Mouse (Mus musculus): ENCODE measurements around the gene Ppp1r13l. TPM values are rescaled to one million over a fixed set of nuclear protein-coding genes. Genes with fewer than 3 reads are reported as not detected.

The Ppp1r13l gene
- polyA plus RNA-seq, 1 experiment from 2014 or later: 2.3 TPM

DNA sequence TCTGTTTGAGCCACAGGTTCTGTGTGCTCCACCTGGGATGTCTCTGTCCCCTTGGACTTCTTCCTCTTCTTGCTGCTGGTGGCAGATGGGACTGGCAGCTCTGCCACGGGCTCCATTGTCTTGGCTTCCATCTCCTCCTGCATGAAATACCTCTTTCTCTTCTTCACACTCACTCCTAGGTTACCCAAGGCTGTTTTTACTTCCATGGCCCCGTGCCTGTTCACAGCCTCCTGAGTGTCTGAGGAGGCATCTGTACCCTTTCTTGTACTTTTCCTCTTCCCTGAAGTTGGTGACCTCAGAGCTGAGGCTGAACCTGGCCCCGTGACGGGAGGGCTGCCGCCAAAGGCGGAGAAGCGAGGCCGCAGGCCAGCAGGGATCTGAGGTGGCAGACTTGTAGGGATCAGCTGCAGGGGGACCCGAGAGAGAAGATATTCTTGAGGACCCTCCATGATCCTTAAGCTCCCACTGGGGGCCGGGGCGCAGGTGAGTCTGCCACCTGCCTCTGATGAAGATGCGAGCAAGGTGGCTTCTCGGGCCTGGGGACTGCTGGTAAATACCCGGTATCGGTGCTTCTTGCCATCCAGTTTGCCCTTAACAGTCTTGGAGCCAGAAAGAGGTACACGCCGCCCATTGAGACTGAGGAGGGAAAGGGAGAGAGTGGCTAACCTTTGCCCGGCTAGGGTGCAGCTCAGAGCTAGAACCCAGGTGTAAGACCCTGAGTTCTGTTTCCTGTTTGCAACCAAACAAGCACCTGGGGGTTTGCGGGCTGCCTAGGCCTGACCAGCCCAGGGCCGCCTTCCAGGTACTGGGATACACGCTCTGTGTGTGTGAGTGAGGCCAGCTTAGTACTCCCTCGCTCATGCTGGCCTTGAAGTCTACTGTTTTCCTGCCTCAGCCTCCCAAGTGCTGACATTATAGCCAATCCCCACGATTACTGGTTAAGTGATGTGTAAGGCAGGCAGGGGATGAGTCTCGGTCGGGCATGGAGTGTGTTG, 1.9 kb upstream of the Ppp1r13l start:
- Histone ChIP-seq H3K36me3 (peaks cover 41% of the 10 kb centered on the region), H3K9ac (replicated peaks) (peak overlapping the region; percentile 39; the same call in 1 of the 2 replicates), H3K27ac (no peak overlapping the region), H3K4me1 (replicated peaks) (peaks cover 40% of the 10 kb centered on the region), H3K27me3 (0 out of 2 replicates have a peak, but pooled peaks cover 9% of the 10 kb centered on the region), H3K9me3 (no peaks in the 10 kb centered on the region), H3K4me2 (replicated peaks) (peak overlapping the region; percentile 98), H3K4me3 (replicated peaks) (peak overlapping the region; percentile 74; the same call in 1 of the 2 replicates)
- WGBS: 92% methylated on average over 25 of the region's 25 CpGs
- ATAC-seq: no peak

DNA sequence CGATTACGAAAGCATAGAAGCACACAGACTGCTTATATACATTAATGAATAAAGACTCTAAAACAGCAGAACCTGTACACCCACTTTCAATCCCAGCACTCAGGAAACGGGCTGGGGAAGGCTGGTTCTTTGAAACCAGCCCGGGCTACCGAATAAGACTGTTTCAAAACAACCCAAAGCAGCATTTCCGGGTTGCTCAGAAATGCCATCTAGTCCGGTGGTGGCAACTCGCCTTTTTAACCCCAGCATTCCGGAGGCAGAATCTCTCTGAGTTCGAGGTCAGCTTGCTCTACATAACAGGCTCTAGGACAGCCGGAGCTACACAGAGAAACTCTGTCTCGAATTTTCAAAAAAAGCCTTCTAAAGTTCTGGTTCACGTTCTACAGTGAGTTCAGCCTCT, 915 bp upstream of the Ppp1r13l start:
- Histone ChIP-seq H3K27me3 (peaks cover 11% of the 10 kb centered on the region; the same call in 1 of the 2 replicates), H3K4me2 (replicated peaks) (peak overlapping the region; percentile 98), H3K9ac (replicated peaks) (peak overlapping the region; percentile 76), H3K4me1 (replicated peaks) (peaks cover 41% of the 10 kb centered on the region), H3K9me3 (no peaks in the 10 kb centered on the region), H3K27ac (no peak overlapping the region), H3K36me3 (peaks cover 31% of the 10 kb centered on the region), H3K4me3 (replicated peaks) (peak overlapping the region; percentile 74)
- WGBS: 25% methylated on average over 13 of the region's 13 CpGs
- ATAC-seq: no peak

DNA sequence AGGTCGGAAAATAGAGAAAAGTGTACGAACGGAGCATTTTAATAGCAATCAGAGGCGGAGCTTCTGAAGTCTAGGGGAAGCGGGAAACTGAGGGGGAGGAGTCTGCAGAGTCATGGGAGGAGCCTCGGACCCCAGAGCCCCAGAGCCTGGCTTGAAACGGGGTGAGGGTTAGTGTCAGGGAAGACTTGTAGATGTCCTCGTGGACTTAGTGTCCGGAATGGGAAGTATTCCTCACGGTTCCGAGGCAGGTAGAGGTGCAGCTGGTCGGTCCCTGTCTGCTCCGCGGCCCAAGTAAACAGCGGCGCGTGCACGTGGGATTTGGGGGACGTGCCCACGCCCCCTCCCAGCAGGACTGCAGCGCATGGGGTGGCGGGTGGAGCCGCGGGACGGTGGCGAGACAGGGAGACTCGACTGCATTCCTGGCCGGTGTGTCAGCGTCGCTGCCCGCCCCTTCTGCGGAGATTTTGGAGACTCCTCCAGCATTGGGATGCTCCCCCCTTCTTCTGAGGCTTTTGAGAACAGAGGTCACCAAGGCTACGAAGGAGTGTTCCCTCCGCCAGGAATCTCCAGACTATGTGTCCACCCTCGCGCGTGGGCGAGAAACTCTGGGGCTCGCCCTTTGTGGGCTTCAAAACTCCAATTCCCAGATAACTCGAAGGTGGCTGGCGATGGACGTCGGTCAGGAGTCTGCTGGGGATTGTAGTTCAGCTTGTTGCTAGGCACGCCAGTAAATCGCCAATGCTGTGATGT, 518 bp downstream of the Ppp1r13l start:
- H3K27ac ChIP-seq: no peak overlapping the region; the same call in 1 of the 2 replicates
- no peaks in the 10 kb centered on the region for H3K9me3 ChIP-seq
- peaks cover 11% of the 10 kb centered on the region; the same call in 1 of the 2 replicates for H3K27me3 ChIP-seq
- H3K4me1 ChIP-seq (replicated peaks): peaks cover 41% of the 10 kb centered on the region
- H3K4me2 ChIP-seq (replicated peaks): peak overlapping the region; percentile 98
- H3K36me3 ChIP-seq: peaks cover 18% of the 10 kb centered on the region
- ATAC-seq: peak; percentile 43
- under 1% methylated on average over 45 of the region's 45 CpGs for WGBS
- H3K9ac ChIP-seq (replicated peaks): peak overlapping the region; percentile 76
- H3K4me3 ChIP-seq (replicated peaks): peak overlapping the region; percentile 74

DNA sequence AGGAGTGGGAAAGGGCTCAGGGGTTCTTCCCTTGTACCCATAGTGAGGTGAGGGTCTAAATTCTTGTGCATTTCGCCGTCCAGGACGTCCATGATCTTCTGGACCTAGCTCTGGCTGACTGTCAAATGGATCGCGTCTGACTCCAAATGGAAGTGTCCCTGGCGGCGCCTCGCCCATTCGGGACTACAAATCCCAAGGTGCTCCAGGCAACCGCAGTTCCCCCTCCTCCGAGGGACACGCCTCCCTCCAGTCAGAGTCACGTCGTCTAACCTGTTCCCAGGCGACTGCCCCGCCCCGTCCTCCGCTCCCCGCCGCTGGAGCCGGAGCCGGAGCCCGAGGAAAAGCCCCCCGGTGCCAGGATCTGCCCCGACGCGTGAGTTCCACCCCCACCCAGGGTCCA, 1.4 kb downstream of the Ppp1r13l start:
- Histone ChIP-seq H3K9ac (replicated peaks) (peak overlapping the region; percentile 30), H3K36me3 (peaks cover 12% of the 10 kb centered on the region), H3K27me3 (peaks cover 11% of the 10 kb centered on the region; the same call in 1 of the 2 replicates), H3K9me3 (no peaks in the 10 kb centered on the region), H3K4me1 (replicated peaks) (peaks cover 41% of the 10 kb centered on the region), H3K27ac (no peak overlapping the region), H3K4me3 (replicated peaks) (peak overlapping the region; percentile 74), H3K4me2 (replicated peaks) (peak overlapping the region; percentile 98)
- WGBS: under 1% methylated on average over 27 of the region's 27 CpGs
- peak; percentile 48 for ATAC-seq

DNA sequence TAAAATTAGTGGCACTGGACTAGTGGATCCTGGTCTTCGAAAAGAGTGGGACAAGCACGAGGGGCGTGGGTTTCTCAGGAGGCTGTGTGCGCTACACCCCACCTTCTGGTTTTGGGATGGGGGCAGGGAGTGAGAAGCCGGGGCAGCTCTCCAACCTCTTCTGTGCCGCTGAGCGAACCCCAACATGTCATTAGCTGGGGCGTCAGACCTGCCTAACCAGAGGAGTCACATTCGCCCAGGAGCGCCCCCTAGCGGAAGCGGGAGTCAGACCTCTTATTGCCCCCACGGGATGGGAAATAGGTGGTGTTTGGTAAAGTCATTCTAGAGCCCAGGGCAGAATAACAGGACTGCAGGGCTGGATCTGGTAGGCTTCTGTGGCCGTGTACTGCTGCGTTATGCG, 2.2 kb downstream of the Ppp1r13l start:
- H3K9me3 ChIP-seq: no peaks in the 10 kb centered on the region
- 15% methylated on average over 16 of the region's 16 CpGs for WGBS
- peak overlapping the region; percentile 74 for H3K4me3 ChIP-seq (replicated peaks)
- ATAC-seq: no peak
- H3K27ac ChIP-seq: peak overlapping the region; percentile 35; the same call in 1 of the 2 replicates
- peaks cover 11% of the 10 kb centered on the region; the same call in 1 of the 2 replicates for H3K27me3 ChIP-seq
- peak overlapping the region; percentile 98 for H3K4me2 ChIP-seq (replicated peaks)
- H3K4me1 ChIP-seq (replicated peaks): peaks cover 41% of the 10 kb centered on the region
- peaks cover 5% of the 10 kb centered on the region; the same call in 1 of the 2 replicates for H3K36me3 ChIP-seq
- H3K9ac ChIP-seq (replicated peaks): peak overlapping the region; percentile 30; the same call in 1 of the 2 replicates

DNA sequence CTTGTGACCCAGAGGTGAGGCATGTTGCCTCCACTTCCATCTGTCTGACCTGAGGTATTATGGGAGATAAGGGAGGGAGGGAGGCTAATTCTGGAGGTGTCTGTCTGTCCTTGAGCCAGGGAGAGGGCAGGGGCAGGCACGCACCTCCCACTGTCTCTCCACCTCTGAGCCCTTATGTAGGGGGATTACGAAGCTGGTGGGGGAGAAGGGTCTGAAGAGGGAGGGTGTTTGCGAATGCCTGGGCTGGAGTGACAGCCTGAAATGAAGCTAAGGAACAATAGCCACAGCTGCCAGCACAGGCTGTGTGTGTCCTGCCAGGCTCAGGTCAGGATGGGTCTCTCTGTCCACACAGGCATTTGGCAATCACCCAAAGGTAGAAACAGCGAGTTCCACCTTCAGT, 2.7 kb downstream of the Ppp1r13l start:
- H3K4me2 ChIP-seq (replicated peaks): peak overlapping the region; percentile 98
- H3K9ac ChIP-seq (replicated peaks): peak overlapping the region; percentile 2; the same call in 1 of the 2 replicates
- peak overlapping the region; percentile 35; the same call in 1 of the 2 replicates for H3K27ac ChIP-seq
- H3K9me3 ChIP-seq: no peaks in the 10 kb centered on the region
- ATAC-seq: no peak
- H3K27me3 ChIP-seq: peaks cover 11% of the 10 kb centered on the region; the same call in 1 of the 2 replicates
- H3K4me1 ChIP-seq (replicated peaks): peaks cover 41% of the 10 kb centered on the region
- H3K36me3 ChIP-seq: peaks cover under 1% of the 10 kb centered on the region; the same call in 1 of the 2 replicates
- H3K4me3 ChIP-seq (replicated peaks): peak overlapping the region; percentile 74
- 19% methylated on average over 4 of the region's 4 CpGs for WGBS

DNA sequence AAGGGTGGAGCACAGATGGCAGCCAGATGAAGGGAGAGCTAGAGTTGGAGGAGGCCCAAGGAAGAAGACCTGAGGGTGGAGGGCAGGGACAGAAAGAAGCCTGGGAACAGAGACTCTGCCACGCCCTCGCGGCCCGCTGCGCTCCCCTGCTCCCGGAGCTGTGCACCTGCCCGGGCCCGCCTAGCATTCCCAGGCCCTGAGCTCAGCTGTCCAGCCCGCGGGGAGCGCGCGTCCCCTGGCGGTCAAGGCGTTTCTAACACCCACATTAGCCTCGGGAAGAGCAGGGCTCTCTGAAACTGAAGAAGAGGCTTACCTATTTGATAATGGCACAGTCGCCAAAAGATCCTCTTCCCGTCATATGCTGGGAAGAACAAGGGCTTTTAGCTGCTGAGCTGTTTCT, 4.3 kb downstream of the Ppp1r13l start:
- Histone ChIP-seq H3K36me3 (no peaks in the 10 kb centered on the region), H3K4me1 (replicated peaks) (peaks cover 31% of the 10 kb centered on the region), H3K4me2 (replicated peaks) (no peak overlapping the region), H3K9ac (replicated peaks) (no peak overlapping the region), H3K4me3 (replicated peaks) (no peak overlapping the region), H3K27me3 (peaks cover 19% of the 10 kb centered on the region), H3K27ac (no peak overlapping the region), H3K9me3 (no peaks in the 10 kb centered on the region)
- no peak for ATAC-seq
- 2% methylated on average over 18 of the region's 18 CpGs for WGBS

DNA sequence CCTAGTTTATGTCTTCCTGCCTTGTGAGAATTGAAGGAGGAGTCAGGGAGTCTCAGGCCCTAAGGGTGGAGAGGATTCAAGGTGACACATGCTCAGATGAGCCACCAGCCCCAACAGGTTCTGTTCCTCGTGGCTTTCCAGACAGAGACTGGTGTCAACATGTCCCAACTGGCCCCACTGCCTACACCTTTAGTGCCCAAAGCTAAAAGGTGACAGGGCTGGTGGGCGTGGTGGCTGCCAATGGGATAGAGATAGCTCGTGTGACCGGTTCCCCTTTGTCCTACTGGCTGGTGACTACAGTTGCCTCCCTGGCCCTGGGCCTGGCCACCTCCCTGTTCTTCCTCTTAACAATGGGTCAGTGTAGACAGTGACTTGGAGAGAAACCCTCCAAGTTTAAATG, 5.8 kb downstream of the Ppp1r13l start:
- Histone ChIP-seq H3K9me3 (no peaks in the 10 kb centered on the region), H3K27ac (no peak overlapping the region), H3K4me1 (replicated peaks) (peaks cover 25% of the 10 kb centered on the region), H3K36me3 (no peaks in the 10 kb centered on the region), H3K27me3 (peaks cover 26% of the 10 kb centered on the region), H3K4me2 (replicated peaks) (no peak overlapping the region), H3K9ac (replicated peaks) (no peak overlapping the region), H3K4me3 (replicated peaks) (no peak overlapping the region)
- ATAC-seq: no peak
- WGBS: 88% methylated on average over 4 of the region's 4 CpGs

DNA sequence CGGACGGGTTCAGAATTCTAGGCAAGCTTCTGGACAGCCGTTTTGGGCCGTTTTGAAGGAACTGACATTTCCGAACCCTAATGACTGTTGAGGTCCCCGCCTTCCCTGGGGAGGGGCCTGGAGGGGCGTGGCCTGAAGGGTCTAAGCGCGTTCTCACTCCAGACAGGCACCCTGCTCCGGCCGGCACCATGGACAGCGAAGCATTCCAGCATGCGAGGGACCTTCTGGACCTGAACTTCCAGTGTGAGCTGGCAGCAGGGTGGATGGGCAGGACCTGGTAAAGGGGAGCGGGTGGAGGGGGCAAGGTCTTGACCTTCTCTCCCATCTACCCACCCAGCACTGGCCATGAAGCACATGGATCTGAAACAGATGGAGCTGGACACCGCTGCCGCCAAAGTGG, 8.8 kb downstream of the Ppp1r13l start:
- Histone ChIP-seq H3K9me3 (no peaks in the 10 kb centered on the region), H3K4me3 (replicated peaks) (no peak overlapping the region), H3K36me3 (no peaks in the 10 kb centered on the region), H3K27me3 (peaks cover 15% of the 10 kb centered on the region), H3K4me1 (replicated peaks) (no peaks in the 10 kb centered on the region), H3K4me2 (replicated peaks) (no peak overlapping the region), H3K9ac (replicated peaks) (no peak overlapping the region), H3K27ac (no peak overlapping the region)
- 23% methylated on average over 16 of the region's 16 CpGs for WGBS
- ATAC-seq: no peak

DNA sequence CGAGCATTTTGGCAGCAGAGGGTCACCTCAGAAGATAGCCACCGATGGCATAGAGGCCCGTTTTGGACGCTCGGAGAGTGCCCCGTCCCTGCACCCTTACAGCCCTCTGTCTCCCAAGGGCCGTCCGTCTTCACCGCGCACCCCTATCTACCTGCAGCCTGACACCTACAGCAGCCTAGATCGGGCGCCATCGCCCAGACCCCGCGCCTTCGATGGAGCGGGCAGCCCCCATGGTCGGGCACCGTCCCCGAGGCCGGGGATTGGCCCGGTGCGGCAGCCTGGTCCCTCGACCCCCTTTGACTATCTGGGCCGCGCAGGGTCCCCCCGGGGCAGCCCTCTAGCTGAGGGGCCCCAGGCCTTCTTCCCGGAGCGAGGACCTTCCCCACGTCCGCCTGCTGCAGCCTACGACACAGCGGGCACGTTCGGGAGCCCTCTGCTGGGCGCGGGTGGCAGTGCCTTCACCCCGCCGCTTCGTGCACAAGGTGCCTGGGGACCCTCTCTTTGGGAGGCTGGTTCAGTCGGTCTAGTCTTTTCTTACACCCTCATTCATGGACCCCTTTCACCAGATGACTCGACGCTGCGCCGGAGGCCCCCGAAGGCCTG, 10.4 kb downstream of the Ppp1r13l start:
- Histone ChIP-seq H3K4me2 (replicated peaks) (peak overlapping the region; percentile 68), H3K27me3 (peaks cover 15% of the 10 kb centered on the region), H3K9me3 (no peaks in the 10 kb centered on the region), H3K4me3 (replicated peaks) (peak overlapping the region; percentile 47), H3K27ac (no peak overlapping the region), H3K36me3 (no peaks in the 10 kb centered on the region), H3K4me1 (replicated peaks) (no peaks in the 10 kb centered on the region), H3K9ac (replicated peaks) (peak overlapping the region; percentile 66)
- 10% methylated on average over 46 of the region's 46 CpGs for WGBS
- ATAC-seq: peak; percentile 86

DNA sequence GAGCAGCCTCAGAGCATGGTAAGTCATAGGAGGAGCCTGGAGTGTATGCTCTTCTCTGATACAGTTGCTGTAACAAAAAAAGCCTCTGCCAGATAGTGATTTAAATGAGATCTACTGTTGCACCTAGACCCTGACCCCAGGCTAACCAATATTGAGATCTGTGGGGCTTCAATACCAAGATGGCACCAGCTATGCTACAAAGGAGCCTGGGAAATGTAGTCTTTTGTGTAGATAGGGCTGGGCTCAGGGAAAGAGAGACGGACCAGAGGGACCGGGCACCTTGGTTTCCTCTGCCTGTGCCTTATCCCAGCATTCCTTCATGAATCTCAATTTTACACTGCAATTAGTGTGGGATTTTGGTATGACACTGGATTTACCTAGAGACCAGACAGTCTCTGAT, 13.8 kb downstream of the Ppp1r13l start:
- no peak overlapping the region for H3K4me3 ChIP-seq (replicated peaks)
- no peak overlapping the region for H3K9ac ChIP-seq (replicated peaks)
- peaks cover 12% of the 10 kb centered on the region for H3K27me3 ChIP-seq
- H3K36me3 ChIP-seq: no peaks in the 10 kb centered on the region
- no peak overlapping the region for H3K4me2 ChIP-seq (replicated peaks)
- 86% methylated on average over 2 of the region's 2 CpGs for WGBS
- no peak for ATAC-seq
- H3K27ac ChIP-seq: no peak overlapping the region
- no peaks in the 10 kb centered on the region for H3K9me3 ChIP-seq
- H3K4me1 ChIP-seq (replicated peaks): no peaks in the 10 kb centered on the region

Measured in midbrain, embryonic 13.5 days (tissue).